Mouse (Mus musculus): ENCODE data around the gene Dr1. TPM values are rescaled to one million over a fixed set of nuclear protein-coding genes. Genes with fewer than 3 reads are reported as not detected.

The Dr1 gene
- 46.4 TPM for polyA plus RNA-seq (2017; shearing (Covaris generic))

DNA sequence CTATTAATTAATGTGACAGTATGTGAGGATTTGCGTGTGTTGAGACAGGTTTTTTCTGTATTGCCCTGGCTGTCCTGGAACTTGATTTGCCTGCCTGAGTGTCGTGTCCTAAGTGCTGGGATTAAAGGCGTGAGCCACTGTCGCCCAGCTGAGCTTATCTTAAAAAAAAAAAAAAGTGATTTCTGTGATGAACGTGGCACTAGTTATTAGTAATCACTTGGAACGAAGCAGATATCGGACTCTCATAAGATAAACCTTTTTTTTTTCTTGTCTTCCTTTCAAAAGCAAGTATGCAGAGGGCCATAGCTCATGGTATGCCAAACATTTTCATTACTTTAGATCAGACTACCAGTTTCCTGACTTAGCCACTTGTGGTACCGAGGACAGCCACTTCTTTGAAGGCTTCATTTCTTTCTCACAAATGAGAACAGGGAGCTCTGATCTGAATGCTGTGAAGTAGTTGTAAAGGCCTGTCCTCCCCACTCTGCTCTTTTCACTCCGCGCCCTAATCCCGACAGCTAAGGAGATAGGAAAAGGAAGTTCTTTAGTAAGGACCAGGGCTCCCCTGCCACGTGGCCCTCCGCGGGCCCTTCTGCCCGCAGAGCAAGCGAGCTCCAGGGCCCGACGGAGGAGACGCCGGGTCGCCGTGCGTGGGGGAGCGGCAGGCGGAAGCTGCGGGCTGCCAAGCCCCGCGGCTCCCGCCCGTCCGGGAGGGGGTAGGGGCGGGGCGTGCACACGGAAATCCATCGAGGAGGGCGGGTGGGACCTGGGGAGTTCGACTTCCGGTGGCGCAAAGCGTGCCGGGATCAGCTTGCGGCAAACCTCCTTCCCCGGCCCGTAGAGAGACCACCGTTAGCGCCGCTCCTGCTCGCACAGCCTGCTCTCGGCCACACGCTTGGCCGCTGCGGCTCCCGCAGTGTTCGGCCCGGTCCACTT, at the start of gene Dr1:
Gene Dr1, plus strand, starts transcription at position 771 of the 936 bp plus-strand sequence.

GRCm38 (mm10) chr5:108312224-108313064, 43.7 kb downstream of the Dr1 start, which contains the start of gene Pigg:
TSS of gene Pigg (plus strand) at chr5:108312609.

Other genes with a start within 250 kb of the Dr1 start
- gene Mtf2, start 203.2 kb upstream of the Dr1 start, polyA plus RNA-seq (2017; shearing (Covaris generic)): 119 TPM
- 89.0 TPM for gene Tmed5, start 136.3 kb upstream of the Dr1 start, polyA plus RNA-seq (2017; shearing (Covaris generic))
- gene Ccdc18, start 136.0 kb upstream of the Dr1 start, polyA plus RNA-seq (2017; shearing (Covaris generic)): 2.3 TPM
- 7.4 TPM for gene Pigg, start 43.7 kb downstream of the Dr1 start, polyA plus RNA-seq (2017; shearing (Covaris generic))
- gene Gm42517, start 99.0 kb downstream of the Dr1 start, polyA plus RNA-seq (2017; shearing (Covaris generic)): not detected
- gene Pde6b, start 119.5 kb downstream of the Dr1 start, polyA plus RNA-seq (2017; shearing (Covaris generic)): 2.7 TPM
- gene Atp5k, start 165.6 kb downstream of the Dr1 start, polyA plus RNA-seq (2017; shearing (Covaris generic)): 192 TPM
- not detected for gene Mfsd7a, start 180.0 kb downstream of the Dr1 start, polyA plus RNA-seq (2017; shearing (Covaris generic))
- gene Pcgf3, start 192.3 kb downstream of the Dr1 start, polyA plus RNA-seq (2017; shearing (Covaris generic)): 18.8 TPM

All from inflammation-experienced regulatory T-cells, adult 16 weeks (primary cell).